Mouse (Mus musculus) cerebellum, adult 11 months (tissue): ENCODE measurements at regions not wholly inside any gene's neighbourhood (a gene's known extent, or its start where the extent isn't known, plus 50 kb on each side); places are given as distances from the start of the nearest gene placed in this dataset.

Experiments used
- DNase-seq: peaks from one replicate; pipeline ENCODE4 v3.0.0; 2022

- DNase-seq = no peak
Measured at GRCm38 (mm10) chr2:92711122-92711777, 111.7 kb downstream of the Chst1 start.

GRCm38 (mm10) chr2:92712266-92713144 lies 113.0 kb downstream of the Chst1 start:
- no peak for DNase-seq

- DNase-seq = no peak
Measured at GRCm38 (mm10) chr2:92717706-92718105, 118.2 kb downstream of the Chst1 start.

GRCm38 (mm10) chr2:92721951-92722350 lies 122.4 kb downstream of the Chst1 start:
- DNase-seq = no peak

GRCm38 (mm10) chr2:92723618-92724263 lies 124.2 kb downstream of the Chst1 start:
- no peak for DNase-seq

DNA sequence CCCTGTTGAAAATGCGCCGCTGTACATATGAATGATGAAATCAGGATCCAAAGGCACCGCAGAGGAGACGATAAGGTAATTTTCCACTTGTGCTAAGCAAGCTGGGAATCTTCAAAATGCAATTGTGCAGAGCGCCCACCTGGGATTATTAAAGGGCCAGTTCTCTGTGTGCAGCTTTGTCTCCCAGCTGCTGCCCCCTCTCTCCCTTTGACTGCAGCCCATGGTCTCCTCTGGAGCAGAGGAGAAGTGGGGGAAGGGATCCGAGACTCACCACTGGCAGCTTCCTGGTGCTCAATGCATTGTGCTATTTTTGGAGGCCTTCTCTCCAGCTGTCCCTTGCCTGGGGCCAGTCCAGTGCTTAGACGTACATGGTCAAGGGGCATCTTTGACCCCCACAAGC lies 127.1 kb downstream of the Chst1 start:
- no peak for DNase-seq

DNA sequence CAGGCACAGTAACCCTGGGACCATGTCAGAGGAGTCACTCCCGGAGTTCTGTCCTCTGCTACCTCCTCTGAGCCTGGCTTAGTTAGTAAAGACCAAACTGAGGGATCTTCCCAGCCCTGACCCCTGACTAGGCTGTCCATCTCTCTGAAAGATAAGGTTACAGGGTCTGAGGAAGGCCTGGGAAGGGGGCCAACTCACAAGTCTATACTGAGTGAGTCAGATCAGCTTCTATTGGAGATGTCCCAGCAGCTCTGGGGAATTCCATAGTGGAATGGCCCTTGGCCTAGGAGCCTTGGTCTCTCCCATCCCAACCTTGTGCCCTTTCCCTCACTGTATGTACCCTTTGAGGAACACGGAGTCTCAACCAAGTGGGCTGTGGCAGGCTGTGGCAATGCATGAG lies 127.7 kb downstream of the Chst1 start:
- no peak for DNase-seq

- peak; percentile 23 for DNase-seq
Measured at GRCm38 (mm10) chr2:92728388-92728787, 128.9 kb downstream of the Chst1 start.

GRCm38 (mm10) chr2:92730371-92730770 lies 130.9 kb downstream of the Chst1 start:
- no peak for DNase-seq

- DNase-seq = no peak
Measured at GRCm38 (mm10) chr2:92733403-92733802, 133.9 kb downstream of the Chst1 start.

DNA sequence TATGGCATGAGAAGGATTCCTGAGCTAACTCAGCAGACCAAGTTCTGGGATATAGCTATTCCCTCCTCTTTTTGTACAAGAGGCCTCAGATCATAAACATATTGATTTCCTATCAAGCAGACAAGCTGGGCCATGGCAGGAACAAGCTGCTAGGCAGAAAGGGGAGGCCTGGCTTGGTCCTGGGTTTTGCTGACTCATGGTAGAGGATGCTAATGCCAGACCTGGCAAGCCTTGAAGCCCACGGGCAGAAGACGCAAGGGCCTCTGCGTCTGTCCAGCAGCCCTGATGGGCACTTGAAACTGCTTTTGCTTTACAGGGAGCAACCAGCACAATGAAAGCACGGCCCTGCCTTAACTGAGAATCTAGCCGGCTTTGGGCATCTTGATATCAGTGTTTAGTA lies 136.3 kb downstream of the Chst1 start:
- DNase-seq = no peak

DNA sequence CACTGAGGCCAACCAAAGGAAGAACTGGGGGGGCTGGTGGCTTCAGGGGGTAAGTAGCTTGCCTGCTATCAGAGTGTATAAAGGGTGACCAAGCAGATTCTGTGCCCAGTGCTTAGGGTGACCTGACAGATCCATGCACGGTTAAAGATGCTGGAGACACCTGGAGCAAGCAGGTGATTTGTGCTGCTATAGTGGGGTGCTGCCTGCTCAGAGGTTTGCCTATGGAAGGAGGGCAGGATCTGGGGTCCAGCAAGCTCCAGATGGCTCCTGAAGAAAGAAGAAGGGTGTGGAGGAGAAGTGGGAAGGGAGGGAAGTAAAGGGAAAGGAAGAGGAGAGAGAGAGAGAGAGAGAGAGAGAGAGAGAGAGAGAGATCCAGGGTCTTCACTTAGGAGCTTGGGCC lies 137.8 kb downstream of the Chst1 start:
- no peak for DNase-seq

- no peak for DNase-seq
Measured at GRCm38 (mm10) chr2:92739576-92739975, 140.1 kb downstream of the Chst1 start.

DNA sequence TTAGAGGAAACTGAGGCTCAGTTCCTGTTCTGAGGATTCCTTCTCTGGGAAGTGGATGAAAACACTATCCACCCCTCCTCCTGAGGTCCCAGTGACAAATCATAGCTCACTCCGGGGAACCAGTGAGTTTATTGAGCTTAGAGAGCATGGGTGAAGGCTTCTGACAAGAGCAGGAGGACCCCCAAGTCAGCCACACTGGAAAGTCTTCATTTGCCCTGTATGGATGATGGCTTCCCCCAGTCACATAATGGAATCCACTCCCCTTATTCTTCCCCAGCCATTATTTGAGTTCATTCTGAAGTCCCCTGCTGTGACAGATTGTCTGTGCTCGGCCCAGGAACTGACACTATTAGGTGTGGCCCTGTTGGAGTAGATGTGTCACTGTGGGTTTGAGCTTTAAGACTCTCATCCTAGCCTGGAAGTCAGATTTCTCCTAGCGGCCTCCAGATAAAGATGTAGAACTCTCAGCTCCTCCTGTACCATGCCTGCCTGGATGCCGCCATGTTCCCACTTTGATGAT lies 141.3 kb downstream of the Chst1 start:
- DNase-seq = no peak

DNA sequence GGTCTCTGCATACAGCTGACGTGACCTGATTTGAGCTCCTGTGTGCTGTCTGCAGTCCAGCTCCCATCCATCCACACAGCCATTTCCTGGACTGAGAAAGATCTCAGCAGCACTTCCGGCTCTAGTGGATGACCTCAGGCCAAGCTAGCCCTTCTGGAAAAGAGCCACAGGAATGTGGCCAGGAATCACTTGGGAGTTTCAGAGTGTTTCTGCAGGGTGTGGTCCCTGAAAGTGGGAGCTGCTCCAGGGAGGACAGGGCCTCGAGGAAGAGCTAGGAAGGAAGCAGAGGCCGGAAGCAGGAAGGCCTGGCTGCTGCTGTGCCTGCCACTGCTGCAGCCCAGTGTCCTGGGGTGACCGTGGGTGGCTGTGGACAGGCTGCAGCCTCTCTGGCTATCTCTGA lies 142.5 kb downstream of the Chst1 start:
- no peak for DNase-seq

DNA sequence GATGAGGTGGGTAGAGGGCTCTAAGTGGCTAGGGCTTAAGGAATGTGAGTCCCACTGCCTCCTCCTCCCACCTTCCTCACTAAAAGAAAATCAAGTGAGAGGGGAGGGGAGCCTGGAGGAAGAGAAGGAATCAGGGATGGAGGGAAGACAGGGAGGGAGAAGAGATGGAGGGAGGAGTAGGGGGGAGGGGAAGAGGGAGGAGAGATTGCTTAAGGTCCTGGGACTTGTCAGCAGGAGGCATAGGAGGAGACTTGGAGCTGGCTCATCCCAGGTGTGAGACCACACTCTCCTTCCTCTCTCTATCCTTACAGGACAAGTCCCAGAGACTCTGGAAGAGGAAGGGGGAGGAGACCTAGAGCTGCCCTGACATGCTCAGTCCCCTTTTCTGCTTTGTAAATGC lies 143.2 kb downstream of the Chst1 start:
- no peak for DNase-seq

GRCm38 (mm10) chr2:92743152-92743551 lies 143.6 kb downstream of the Chst1 start:
- DNase-seq = no peak

- no peak for DNase-seq
Measured at GRCm38 (mm10) chr2:92743911-92744310, 144.4 kb downstream of the Chst1 start.

- no peak for DNase-seq
Measured at GRCm38 (mm10) chr2:92747406-92747805, 147.9 kb downstream of the Chst1 start.

DNA sequence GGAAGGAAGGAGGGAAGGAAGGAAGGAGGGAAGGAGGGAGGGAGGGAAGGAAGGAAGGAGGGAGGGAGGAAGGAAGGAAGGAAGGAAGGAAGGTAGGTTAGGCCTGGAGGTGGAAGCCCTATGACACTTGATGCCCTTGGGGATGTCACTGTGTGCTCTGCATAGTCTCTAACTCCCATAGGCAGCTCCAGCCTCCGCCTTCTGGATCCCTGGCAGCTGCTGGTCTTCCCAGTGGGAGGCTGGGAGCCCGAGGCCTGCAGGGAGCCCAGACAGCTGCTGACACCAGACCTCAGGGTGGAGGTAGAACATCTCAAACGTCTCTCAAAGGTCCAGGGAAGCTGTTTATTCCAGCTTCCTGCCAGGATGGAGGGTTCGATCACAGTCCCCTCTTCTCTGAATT lies 150.6 kb downstream of the Chst1 start:
- no peak for DNase-seq

GRCm38 (mm10) chr2:92750672-92751071 lies 151.2 kb downstream of the Chst1 start:
- no peak for DNase-seq

GRCm38 (mm10) chr2:92751256-92751655 lies 151.7 kb downstream of the Chst1 start:
- DNase-seq = no peak

- no peak for DNase-seq
Measured at GRCm38 (mm10) chr2:92752156-92752555, 152.6 kb downstream of the Chst1 start.

DNA sequence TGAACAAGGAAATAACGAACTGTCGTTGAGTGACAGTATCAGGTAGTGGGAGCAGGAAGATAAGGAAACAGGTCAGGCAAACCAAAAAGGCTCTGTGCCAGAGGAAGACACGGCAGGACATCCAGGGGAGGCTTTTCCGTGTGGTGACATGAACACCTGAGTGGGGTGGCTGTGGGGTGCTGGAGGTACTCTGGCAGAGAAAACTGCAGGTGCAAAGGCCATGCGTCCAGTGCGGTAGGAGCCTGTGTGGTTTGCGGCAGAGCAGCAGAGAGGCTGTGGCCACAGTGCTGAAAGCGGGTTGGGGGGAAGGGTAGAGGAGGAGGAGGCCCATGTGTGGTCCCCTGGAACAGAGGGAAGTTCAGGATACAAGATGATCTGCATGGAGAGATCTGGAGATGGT lies 153.3 kb downstream of the Chst1 start:
- no peak for DNase-seq
